Mouse (Mus musculus) ES-E14 (cell line): Measurements from ENCODE around the gene 4931406P16Rik.

Experiments used
- CHD2 ChIP-seq: IDR thresholded peaks from 2 replicates; pipeline ENCODE4 v1.6.1; 2014; ENCODE audit warnings: mild to moderate bottlenecking, low read depth, low read length, inconsistent platforms
- HCFC1 ChIP-seq: IDR thresholded peaks from 2 replicates; pipeline ENCODE4 v1.6.1; 2012; ENCODE audit warnings: low read length, inconsistent platforms, borderline replicate concordance; ENCODE audit not compliant: insufficient read depth
- MAFK ChIP-seq: IDR thresholded peaks from 2 replicates; pipeline ENCODE4 v1.6.1; 2014; ENCODE audit warnings: mild to moderate bottlenecking, low read depth, low read length, inconsistent platforms; ENCODE audit not compliant: insufficient read depth
- ZNF384 ChIP-seq: IDR thresholded peaks from 2 replicates; pipeline ENCODE4 v1.6.1; 2012; ENCODE audit warnings: low read depth, low read length, inconsistent platforms

DNA sequence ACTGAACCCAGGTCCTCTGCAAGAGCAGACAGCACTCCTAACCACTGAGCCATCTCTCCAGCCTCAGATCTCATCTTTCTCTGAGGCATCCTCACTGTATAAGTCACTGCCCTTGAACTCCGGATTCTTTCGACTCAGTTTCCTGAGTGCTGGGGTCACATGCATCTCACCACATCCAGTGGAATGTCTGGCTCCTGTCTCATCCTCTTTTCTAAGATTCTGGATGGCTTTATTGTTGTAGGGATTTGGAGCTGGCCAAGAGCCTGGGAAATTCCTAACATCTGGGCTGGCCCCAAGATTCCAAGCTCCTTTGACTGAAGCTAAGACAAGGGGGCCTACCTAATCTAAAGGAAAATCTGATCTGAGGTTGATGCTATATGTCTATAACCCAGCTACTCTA is 5.8 kb upstream of the 4931406P16Rik start:
- TF ChIP-seq ZNF384 (no peak), MAFK (no peak), HCFC1 (no peak), CHD2 (no peak)
